Mouse (Mus musculus) C2C12 (cell line): ENCODE data around the gene Gpr89.

ENCODE experiments used
- CEBPB ChIP-seq: IDR thresholded peaks from one replicate; pipeline ENCODE4 v1.6.1; 2011; ENCODE audit warnings: low read depth, mild to moderate bottlenecking, control low read depth, moderate library complexity
- CTCF ChIP-seq: IDR thresholded peaks from one replicate; pipeline ENCODE4 v1.5.1; 2011; ENCODE audit not compliant: control insufficient read depth, insufficient read depth, insufficient read length
- FOSL1 ChIP-seq: IDR thresholded peaks from one replicate; pipeline ENCODE4 v1.8.0; 2011; ENCODE audit warnings: mild to moderate bottlenecking, low read length; ENCODE audit not compliant: poor library complexity, insufficient read depth, severe bottlenecking
- MAX ChIP-seq: IDR thresholded peaks from one replicate; pipeline ENCODE4 v1.6.1; 2011; ENCODE audit warnings: mild to moderate bottlenecking, control low read depth
- MYOD1 ChIP-seq: IDR thresholded peaks from one replicate; pipeline ENCODE4 v1.6.1; 2011; ENCODE audit warnings: low read depth; ENCODE audit not compliant: control insufficient read depth, insufficient read length
- MYOG ChIP-seq: IDR thresholded peaks from one replicate; pipeline ENCODE4 v1.6.1; 2011; ENCODE audit not compliant: control insufficient read depth, insufficient read length; ENCODE audit errors: extremely low read depth
- USF1 ChIP-seq: IDR thresholded peaks from one replicate; pipeline ENCODE4 v1.6.1; 2011; ENCODE audit warnings: low read depth, mild to moderate bottlenecking, control low read depth, moderate library complexity

DNA sequence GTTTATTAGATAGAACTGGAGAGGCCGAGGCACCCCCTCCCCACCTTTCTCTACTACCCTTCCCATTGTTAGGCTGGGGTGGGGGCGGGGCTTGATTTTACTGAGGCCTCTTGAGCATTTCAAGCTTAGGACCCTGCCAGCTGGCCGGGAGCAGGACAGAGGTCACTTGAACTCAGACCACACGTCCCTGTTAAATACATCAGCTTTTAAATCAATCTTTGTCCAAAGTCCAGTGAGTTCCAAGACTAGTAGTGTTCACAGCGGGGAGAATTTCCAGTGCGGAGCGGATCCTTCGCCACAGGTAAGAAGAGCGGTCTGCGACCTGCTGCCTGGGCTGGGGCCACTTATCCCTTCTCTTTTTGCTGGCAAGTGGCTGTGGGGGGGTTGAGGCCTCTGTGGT lies 75.3 kb downstream of the Gpr89 start:
- TF ChIP-seq MYOG (no peak), CTCF (no peak), USF1 (no peak), MYOD1 (no peak), FOSL1 (no peak), MAX (no peak), CEBPB (no peak)
